Mouse (Mus musculus): Measurements from ENCODE around the gene Ldah. TPM values are rescaled to one million over a fixed set of nuclear protein-coding genes. Genes with fewer than 3 reads are reported as not detected.

Ldah gene
- total RNA-seq, 2 experiments from 2014 or later = 17.1 to 19.3 TPM

DNA sequence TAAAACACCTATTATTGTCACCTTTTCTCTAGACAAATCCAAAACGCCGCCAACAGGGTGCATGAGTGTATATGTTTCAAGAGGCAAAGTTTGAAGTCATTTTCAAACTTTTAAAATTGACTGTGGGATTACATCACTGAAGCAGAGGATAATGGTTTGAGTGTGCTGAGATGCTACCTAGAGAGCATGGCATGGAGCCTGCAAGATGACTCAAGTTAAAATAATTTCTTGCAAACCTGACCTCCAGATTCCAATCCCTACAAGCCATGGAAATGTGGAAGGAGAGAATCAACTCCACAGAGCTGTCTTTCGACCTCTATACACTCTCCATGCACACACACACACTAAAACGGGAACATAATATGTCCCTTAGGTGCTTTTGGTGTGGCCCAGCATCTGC is 104.4 kb downstream of the Ldah start:
- DNase-seq (ENCODE audit: low spot score in 2 of 2) = no peak

DNA sequence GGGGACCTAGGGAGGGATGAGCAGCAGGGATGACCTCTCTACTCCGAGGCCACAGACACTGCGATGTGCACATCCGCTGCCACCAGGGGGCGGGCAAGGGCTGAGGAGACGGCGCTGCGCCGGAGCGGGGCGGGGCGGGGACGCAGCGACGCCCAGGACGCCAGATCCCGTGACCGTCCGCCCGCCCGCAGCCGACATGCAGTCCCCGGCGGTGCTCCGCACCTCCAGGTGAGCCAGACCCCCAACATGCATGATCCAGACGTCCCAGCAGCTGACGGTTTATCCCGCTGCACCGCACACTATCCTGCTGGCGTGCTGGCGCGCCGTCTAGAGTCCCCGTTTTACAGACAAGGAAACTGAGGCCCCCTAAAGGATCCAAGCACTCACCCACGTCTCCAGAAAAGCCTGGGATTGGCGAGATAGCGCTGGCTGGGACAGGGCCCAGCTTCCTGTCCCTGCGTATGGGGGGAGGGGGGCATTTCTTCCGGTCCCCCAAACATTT is 105.4 kb downstream of the Ldah start, which contains the start of gene Hs1bp3:
Gene Hs1bp3, plus strand, starts transcription at position 163 of the 502 bp plus-strand sequence.
- DNase-seq (ENCODE audit: low spot score in 2 of 2) = peak; percentile 90 to 91

DNA sequence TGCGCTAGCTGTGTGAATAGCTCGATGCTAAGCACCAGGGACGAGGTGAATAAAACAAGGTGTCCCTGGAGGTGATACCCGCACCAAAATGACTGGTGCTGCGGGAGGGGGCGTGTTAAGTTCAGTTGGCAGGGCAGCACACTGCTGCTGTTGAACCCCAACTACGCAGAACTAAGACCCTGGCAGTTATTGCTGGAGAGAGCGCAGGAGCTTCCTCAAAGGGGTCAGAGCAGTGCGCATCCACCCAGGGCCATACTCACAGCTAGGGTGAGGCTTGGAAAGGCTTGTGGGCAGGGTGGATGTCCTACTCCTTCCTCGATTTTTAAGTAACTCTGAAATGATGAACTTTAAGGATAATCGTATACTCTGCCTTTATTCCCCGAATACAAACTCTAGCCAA is 105.9 kb downstream of the Ldah start:
- DNase-seq (ENCODE audit: low spot score in 2 of 2) = no peak

DNA sequence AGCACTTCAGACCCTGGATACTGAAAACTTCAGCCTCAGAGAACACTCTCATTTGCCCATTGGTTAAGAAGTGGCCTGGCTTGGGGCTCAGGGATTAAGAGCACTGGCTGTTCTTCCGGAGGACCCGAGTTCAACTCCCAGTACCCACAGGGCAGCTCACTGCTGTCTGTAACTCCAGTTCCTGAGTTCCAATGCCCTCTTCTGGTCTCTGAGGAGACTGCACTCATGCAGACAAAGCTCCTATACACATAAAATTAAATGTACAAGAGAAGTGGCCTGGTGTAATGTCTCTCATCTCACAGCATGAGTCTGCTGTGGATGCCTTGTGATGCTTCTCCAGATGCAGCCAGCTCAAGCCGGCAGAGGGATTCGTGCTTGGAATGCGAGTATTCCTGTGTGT is 108.6 kb downstream of the Ldah start:
- DNase-seq (ENCODE audit: low spot score in 2 of 2) = no peak

DNA sequence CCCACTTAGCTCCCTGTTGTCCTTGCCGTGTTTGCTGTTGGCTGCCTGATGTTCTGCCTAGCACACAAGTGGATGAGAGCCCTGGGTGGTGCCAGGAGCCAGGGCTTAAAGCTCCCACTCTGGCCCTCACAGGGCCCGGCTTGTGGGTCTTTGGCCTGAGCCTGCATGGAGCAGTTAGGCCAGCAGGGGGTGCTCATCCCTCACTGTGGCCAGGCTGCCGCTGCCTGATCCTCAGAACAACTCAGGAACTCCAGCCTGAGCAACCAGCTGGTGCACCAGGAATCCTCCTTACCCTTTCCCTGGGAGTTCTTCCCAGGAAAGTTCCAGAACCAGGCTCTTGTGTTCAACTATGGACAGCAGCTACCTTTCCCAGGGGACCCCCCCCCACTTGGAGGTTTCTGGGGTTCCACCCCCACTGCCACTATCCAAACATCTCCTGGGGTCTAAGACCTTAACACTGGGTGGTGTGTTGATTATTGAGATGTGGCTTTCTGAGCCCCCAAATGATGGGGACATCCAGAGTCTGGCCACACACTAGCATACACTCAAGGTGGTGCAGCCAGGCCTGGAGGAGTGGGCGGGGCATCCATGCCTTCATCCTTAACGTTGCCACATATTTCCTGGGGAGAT is 112.3 kb downstream of the Ldah start:
- peak; percentile 80 to 81 for DNase-seq (ENCODE audit: low spot score in 2 of 2)

DNA sequence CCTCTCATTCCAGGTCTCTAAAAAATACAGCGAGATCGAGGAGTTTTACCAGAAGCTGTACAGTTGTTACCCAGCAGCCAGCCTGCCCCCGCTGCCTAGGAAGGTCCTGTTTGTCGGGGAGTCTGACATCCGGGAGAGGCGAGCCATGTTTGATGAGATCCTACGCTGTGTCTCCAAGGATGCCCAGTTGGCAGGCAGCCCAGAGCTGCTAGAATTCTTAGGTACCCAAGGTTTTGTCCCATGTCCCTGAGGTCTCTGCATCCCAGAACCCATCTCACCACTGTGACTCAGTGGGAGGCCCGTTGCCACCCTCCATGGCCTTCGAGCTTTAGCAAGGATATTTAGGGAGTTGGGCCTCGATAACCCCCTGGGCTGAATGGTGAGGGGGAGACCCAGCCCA is 113.6 kb downstream of the Ldah start:
- DNase-seq (ENCODE audit: low spot score in 2 of 2) = no peak

DNA sequence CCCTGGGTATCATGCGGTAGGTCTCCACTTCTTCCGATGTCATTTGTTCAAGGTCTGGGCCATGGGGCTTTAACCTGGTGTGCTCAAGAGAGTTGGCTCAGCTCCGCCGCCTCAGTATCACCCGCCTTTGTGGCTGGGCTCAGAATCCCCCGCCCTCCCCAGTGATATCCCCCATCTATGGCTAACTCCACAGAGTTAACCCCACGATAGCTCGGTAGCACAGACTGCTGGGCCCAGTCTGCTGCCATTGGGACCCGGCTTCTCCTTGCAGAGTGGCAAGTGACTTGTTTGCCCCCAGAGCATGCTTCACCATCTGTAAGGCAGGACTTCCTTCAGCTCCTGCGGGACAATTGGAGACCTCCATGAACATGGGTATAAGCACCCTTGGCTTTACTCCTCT is 116.2 kb downstream of the Ldah start:
- no peak for DNase-seq (ENCODE audit: low spot score in 2 of 2)

DNA sequence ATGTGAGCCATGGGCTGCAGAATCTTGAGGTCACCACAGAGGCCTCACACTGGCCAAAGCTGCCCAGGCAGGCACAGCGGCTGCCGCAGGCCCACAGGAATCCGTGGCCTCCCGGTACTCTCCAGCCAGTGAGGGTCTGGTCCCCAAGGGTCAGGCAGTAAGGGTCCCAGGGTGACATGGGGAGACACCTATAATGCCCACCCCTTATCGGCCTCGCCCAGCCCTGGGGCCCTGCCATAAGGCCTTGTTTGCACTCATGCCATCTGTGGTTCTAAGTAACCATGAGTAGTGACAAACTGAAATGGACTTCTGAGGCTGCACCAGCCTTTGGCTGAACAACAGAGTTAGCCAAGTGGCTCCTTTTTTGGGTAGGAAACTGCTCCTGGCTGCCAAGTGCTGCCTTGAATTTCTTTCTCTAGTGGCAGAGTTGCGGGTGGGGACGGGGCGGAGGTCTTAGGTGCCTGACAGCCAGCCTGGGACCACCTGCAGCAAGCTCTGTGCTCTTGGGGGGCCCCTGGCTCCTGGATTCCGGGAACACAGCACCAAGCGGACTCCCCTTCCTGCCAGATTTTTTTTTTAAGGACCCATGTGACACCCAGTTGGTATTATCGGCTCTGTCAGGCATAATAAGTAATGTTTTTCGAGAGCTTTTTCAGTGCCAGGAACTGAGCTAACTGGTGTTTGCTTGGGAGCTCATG is 117.5 kb downstream of the Ldah start:
- no peak for DNase-seq (ENCODE audit: low spot score in 2 of 2)

DNA sequence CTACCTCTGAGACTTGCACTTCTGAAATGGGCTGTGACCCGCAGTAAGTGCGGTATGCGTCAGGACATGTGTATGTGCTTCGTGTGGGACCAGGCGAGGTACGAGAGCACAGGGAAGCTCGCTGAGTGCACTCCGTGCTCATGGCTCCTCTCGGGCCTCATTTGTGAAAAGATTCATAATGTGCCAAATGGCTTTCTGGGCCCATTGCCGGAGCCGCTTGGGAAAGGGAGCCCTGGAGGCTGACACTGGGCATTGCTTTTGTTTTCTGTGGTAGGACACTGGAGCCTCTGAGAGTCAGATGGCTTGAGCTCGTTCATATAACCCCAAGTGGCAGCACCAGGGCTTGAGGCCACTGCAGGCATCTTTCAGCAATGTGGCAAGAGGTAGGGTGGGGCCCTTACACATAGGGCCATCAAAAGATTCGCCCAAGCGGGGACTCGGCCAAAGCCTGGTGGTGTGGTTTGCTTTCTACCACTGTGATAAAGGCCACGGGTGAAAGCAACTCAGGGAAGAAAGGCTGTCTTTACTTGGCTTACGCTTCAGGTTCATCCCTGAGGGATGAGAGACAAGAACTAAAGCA is 118.1 kb downstream of the Ldah start:
- no peak for DNase-seq (ENCODE audit: low spot score in 2 of 2)

DNA sequence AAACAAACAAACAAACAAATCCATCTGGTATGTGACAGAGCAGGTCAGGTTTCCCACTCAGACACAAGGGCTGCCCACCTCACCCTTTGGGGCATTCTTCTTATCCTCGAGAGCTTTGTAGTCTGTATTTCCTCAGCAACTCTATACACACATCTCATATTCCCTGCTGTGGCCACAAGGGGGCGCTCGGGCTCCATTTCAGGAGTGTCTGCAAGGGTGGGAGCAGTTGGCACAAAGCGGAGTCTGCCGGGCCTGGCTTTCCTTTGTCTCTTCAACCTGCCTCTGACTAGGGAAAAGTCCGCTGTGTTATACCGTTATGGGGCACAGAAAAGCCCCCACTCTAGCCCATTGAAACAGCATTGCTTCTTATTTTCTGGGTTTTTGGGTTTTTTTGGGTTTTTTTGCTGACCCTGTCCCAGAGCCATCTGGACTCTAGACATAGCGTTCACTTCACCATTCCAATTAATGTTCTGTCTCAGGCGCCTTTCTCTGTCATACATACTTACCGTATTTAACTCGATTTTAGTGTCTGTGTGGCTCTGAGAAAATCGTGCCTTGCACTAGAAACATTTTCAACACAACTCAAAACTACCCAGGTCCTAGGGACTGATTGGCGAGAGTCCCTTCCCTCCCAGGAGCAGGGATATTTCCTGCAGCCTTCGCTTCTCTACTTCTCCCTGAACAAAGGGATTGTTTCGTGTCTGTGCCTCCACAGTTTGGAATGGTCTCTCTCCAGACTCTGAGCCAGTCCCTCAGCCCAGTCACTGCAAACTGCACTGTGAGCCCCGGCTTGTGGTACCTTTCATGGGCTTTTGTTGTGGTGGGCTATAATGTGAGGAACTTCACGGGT is 119.1 kb downstream of the Ldah start:
- DNase-seq (ENCODE audit: low spot score in 2 of 2) = peak; percentile 92 to 93

DNA sequence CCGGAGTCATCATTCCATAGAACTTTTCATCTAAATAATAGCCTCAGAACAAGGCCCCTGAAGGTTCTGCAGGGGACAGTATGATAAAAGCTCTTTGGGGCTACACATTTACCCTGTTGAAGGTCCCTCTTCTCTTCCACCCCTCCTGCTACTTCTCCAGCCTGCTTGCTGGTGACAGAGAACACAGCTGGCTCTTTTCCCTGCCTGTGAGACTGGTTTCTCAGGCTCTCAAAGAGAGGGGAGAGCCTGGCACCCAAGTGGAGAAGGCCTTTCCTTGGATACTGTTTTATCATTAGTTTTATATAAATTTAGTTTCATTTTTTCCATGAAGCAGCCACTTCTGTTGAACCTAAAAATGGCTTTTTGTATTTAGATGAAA is 119.8 kb downstream of the Ldah start:
- no peak for DNase-seq (ENCODE audit: low spot score in 2 of 2)

DNA sequence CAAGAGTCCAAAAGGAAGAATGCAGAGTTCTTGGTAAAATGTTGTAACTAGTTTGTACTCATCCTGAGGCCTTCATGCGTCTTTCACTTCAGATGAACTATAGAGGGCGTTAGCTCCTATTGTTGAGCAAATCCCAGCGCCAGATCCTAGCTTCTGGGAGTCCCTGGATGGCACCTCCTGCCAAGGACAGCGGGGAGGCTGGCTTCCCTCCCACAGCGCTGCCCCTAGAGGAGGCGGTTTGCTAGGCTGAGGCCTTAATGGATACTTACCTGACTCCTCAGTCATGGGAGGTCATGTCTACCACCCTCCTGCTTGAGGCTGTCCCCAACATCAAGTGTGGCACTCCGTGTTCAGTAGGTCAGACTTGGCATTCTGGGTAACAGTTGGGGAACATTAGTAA is 121.3 kb downstream of the Ldah start:
- no peak for DNase-seq (ENCODE audit: low spot score in 2 of 2)

DNA sequence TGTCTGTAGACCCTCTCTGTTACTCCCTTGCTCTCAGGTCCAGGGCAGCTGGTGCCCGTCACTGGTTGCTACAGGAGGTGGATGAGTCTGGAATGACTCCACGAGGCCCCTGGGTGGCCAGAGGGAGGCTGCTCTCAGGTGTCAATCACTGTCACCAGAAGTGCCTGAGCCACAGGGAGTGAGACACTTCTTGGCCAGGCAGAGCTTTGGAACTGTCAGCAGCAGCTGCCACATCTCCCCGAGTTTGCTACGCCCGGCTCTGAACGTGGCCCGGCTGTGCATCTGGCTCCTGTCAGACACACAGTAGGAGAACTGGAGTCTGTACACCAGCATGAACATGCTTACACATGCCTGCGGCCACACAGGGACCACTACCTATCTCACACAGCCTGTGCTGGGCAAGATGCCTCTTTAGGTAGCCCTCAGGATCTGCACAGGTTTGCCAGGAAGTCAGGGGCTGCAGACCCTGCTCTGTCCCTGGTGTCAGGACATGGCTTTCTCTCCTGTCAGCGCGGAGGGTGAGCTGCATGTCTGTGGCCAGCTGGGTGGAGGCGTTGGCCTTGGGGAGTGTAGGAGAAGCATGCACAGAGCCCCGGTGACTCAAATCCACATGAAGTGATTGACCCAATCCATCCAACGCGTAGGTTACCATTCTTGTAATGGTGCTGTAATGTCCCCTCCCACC is 123.7 kb downstream of the Ldah start:
- no peak for DNase-seq (ENCODE audit: low spot score in 2 of 2)

DNA sequence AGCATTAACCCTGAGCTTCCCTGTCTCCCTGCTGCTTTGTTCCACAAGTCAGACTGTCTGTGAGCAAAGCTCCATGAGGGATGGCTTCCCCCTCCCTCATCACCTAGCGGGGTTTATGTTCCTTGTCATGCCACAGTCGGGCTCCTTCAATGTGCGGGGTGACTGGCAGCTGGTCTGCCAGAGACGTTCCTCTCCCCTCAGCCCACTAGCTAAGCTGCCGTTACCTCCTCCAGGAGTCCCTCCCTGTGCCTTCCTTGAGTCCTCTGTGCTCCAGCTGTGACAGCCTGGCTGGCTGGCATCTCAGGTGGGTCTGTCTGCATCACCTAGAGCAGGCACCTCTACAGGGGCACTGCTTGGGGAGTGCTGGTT is 124.3 kb downstream of the Ldah start:
- DNase-seq (ENCODE audit: low spot score in 2 of 2) = no peak

DNA sequence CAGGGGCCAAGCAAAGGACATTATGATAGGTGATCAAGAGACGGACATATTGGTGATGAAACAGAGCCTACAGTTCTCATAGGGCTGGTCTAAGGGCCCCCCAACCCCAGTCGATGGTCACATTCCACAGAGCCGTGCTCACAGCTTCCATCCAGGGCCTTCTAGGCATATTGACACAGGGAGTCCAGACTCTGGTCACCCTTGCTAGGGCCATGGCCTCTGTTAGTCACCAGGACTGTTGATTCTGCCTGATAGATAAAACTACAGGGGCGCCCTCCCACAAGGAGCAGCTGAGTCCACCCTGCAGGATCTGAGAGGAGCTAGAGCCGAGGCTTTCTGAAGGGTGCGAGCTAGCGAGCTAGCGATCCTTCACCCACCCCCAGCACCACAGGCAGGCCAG is 125.7 kb downstream of the Ldah start:
- no peak for DNase-seq (ENCODE audit: low spot score in 2 of 2)

DNA sequence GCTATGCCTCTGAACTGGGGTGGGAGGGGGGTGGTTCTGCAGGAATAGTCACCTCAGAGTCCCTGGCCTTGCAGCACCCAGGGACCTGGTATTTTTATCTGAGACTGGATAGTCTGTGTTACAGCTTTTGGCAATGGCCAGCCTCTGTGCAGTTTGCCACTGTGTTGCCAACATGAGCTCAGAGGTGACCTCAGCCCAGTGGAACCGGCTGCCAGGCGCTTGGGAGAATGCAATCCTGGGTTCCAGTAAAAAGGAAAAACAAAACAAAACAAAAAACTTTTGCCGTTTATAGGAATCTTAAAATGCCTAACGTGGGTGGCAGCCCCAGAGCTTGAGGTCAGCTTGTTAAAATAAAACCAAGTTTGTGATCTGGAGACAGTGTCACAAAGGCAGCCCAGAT is 126.4 kb downstream of the Ldah start:
- no peak for DNase-seq (ENCODE audit: low spot score in 2 of 2)

Other genes with a start within 250 kb of the Ldah start
- 1 to 10 TPM in 1 of 2 experiments, under 1 TPM in 1; 0.59 to 7.1 TPM for gene Apob, start 230.5 kb upstream of the Ldah start, total RNA-seq (2021)
- not detected for gene Gdf7, start 93.8 kb downstream of the Ldah start, total RNA-seq (2021)
- gene Hs1bp3, start 105.3 kb downstream of the Ldah start, total RNA-seq (2021) = 10 to 100 TPM; 10.2 to 10.4 TPM